Mouse (Mus musculus): ENCODE results near the gene Rac1. TPM values are rescaled to one million over a fixed set of nuclear protein-coding genes. Genes with fewer than 3 reads are reported as not detected.
A peak's percentile ranks its signal among the peaks of the same experiment; 100 is the strongest.

Rac1 gene
- total RNA-seq, 2 experiments from 2014 or later, result 393 to 396 TPM

DNA sequence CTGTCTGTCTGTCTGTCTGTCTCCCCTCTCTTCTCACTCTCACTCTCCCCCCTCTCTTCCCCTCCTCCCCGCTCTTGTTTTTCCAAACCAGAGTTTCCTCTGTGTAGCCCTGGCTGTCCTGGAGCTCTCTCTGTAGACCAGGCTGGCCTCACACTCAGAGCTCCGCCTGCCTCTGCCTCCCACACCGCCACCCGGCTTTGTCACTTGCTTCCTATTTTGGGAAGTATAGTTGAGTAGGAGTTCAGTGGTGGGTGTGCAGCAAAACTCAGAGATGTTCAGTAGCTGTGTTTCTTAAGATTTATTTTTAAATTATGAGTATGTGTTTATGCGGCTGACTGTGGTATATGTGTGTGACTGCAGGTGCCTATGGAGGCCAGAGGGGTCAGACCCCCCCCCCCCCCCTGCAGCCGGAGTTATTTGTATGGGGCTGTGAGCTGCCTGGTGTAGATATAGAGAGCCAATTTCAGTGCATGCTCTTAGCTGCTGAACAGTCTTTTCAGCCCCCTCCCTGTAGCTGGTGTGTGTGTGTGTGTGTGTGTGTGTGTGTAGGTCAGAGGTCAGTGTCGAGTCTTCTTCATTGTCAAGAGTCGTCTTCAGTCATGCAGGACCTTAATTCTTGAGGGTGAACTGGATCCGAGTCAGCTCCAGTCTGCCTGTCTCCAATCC is 55.8 kb downstream of the Rac1 start:
- Histone ChIP-seq H3K27ac (no peak overlapping the region; the same call in 1 of the 2 replicates), H3K4me3 (no peak overlapping the region)
- no peak for TF ChIP-seq CTCF (conservative IDR thresholded peaks at IDR 0.05)
- peak; percentile 62 for DNase-seq (ENCODE audit: low spot score in 2 of 2)

DNA sequence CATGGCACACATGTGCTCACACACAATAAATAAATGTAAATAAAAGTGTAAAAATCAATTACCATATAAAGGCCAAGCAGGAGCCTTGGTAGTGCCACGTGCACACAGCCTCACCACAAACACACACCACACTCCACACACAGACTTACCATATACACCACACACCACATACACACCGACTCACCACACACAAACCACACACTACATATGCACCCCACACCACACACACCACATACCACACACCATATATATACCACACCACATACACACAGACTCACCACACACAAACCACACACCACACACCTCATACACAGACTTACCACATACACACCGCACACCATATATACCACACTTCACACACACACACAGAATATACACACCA is 56.7 kb downstream of the Rac1 start:
- no peak for DNase-seq (ENCODE audit: low spot score in 2 of 2)
- TF ChIP-seq CTCF (conservative IDR thresholded peaks at IDR 0.05), result no peak
- peak overlapping the region; percentile 65 for H3K27ac ChIP-seq
- H3K4me3 ChIP-seq, result no peak overlapping the region

DNA sequence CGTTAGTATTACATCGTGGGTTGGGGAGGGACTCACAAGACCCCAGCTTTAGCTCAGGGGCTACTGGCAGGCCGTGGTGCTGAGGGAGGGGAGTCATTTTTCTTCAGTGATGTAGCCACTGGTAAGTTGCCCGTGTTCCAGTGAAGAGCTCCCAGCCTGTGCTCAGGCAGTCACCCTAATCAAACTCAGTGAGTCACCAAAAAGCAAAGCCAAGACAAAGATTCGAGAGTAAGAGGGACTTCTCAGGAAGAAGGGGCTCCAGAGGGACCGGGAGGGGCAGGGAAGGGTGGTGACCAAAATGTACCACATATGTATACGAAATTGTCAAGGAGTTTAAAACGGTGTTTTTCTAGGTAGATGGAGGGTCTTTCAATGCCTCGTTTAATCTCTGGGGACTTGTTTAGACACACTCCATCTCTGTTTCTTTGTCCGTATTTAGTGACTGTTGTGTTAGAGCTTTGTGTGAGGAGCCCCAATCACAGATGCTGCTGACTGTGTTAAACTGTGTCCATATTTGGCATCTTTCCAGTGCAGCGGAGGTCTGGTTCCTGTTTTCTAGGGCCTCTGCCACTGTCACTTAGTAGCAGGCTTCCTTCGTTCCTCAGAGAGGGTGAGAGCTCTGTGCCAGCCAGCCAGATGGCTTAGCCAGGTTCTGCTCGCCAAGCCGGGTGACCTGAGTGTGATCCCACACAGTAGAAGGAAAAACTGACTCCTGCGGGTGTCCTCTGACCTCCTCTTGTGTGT is 57.2 kb downstream of the Rac1 start:
- no peak for TF ChIP-seq CTCF (conservative IDR thresholded peaks at IDR 0.05)
- peak overlapping the region; percentile 65 for H3K27ac ChIP-seq
- no peak overlapping the region for H3K4me3 ChIP-seq
- no peak for DNase-seq (ENCODE audit: low spot score in 2 of 2)

DNA sequence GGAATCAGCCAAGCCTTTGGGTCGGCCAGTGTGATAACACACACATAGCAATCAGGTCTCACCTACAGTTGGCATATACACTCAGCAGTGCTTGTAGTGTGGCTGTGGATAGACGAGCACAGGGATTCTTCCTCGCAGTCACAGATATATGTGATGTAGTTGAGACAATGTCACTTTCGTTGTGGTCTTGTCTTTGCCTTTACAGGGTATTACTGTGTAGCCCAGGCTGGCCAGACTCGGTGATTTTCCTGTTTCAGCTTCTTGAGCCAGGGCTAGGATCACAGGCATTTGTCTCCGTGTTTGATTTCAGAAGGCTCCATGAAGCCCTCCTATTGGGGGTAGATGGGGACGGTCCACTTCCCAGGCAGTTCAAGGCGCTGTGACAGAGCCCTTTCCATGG is 58.2 kb downstream of the Rac1 start:
- no peak overlapping the region for H3K4me3 ChIP-seq
- no peak overlapping the region for H3K27ac ChIP-seq
- TF ChIP-seq CTCF (conservative IDR thresholded peaks at IDR 0.05), result no peak
- no peak for DNase-seq (ENCODE audit: low spot score in 2 of 2)

DNA sequence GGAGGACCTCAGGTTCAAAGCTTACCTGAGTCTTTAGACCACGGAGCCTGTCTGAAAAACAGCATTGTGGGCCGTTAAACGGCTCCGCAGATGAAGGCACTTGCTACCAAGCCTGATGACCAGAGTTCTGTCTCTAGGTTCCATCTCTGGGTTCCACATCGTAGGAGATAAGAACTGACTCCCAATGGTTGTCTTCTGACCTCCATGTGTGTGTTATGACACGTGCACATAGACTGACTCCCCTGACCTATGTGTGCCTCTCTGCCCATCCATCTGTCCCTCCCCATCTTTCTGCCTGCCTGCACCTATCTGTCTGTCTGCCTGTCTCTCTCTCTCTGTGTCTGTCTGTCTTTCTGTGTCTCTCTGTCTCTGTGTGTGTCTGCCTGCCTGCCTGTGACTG is 59.9 kb downstream of the Rac1 start:
- Histone ChIP-seq H3K27ac (no peak overlapping the region), H3K4me3 (no peak overlapping the region)
- DNase-seq (ENCODE audit: low spot score in 2 of 2), result no peak
- no peak for TF ChIP-seq CTCF (conservative IDR thresholded peaks at IDR 0.05)

DNA sequence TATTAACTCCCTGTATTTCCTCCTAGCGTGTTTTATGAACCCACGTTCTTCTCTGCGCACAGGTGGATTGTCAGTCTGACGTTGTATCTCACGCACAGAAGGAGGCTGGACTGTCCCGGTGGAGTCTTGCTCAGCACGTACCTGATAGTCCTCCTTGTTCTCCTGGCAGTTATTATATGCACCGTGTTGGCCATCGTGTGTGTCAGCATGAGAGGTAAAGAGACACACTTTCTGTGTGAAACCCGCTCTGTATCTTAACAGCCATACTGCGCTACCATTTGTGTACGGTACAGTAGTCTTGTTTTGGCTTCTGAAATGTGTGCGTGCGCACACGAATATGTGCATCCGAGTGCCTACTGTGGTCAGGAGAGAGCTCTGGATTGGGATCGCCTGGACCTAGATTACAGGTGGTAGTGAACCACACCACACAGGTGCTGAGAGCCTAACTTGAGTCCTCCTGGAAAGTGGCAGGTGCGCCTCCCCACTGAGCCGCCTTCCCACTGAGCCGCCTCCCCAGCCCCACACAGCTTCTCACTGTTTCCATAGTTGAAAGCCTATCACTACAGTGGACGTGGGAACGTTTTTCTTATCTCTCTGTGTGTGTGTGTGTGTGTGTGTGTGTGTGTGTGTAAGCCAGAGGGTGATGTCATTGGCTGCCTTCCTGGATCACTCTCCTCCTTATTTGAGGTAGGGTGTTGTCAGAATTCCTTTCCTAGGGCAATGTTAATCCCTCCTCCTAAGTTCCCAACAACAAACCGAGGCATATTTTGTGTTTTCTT is 60.8 kb downstream of the Rac1 start:
- no peak overlapping the region for H3K27ac ChIP-seq
- no peak overlapping the region for H3K4me3 ChIP-seq
- no peak for TF ChIP-seq CTCF (conservative IDR thresholded peaks at IDR 0.05)
- no peak for DNase-seq (ENCODE audit: low spot score in 2 of 2)

DNA sequence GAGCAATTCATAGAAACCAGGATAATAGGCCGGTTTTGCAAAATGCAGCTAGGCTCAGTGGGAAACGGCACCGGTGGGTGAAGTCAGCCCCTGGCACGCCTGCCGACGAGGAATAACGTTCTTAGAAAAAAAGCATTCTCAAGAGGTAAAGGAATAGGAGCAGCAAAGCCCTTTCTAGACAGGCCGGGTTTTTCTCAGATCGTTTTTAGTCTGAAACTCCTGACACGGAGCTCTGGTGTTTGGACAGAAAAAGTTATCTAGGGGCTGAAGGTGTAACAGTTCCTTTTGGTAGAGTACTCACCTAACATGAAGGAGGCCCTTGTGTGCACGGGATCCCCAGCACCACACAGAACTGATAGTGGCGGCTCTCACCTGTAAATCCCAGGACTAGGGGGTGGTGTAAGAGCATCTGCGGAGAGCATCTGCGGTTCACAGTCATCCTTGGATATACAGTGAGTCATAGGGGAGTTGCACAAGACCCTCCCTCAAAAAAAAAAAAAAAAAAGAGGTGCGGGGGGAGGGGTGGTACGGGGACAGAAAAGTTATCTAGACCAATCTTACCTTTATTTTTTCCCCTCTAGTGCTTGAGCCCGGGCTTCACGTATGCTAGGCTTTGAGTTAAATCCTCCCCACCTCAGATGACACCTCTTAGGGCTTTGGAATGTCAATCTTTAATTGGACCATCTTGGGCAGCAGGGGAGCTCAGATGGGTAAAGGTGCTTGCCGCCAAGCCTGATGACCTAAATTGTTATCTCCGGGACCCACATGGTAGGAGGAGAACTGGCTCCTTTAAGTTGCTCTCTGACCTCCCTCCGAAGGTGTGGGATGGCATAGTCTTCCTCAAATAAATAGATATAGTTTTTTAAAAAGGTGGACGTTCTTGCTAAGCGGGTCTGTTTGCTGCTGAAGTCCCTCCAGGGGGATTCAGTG is 62.4 kb downstream of the Rac1 start:
- no peak for TF ChIP-seq CTCF (conservative IDR thresholded peaks at IDR 0.05)
- Histone ChIP-seq H3K27ac (peak overlapping the region; percentile 93), H3K4me3 (peak overlapping the region; percentile 69)
- no peak for DNase-seq (ENCODE audit: low spot score in 2 of 2)

DNA sequence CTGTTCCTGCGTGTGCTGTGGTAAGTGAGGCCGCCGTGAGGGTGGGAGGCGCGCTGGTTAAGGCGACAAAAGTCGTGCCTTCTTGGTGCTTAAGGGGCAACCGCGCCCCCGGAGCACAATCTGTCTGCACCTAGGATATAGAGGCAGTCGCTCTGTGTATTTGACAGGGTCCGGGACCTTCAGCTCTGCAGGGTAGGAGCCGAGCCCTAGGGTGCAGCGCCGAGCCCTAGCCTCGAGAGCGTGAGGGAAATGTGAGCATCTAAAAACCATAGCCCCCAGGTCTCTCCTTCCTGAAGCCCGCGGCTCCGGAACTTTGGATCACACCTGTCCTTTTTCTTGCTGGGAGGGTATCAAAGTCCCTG is 63.1 kb downstream of the Rac1 start:
- peak overlapping the region; percentile 93 for H3K27ac ChIP-seq
- DNase-seq (ENCODE audit: low spot score in 2 of 2), result no peak
- no peak for TF ChIP-seq CTCF (conservative IDR thresholded peaks at IDR 0.05)
- peak overlapping the region; percentile 69 for H3K4me3 ChIP-seq

DNA sequence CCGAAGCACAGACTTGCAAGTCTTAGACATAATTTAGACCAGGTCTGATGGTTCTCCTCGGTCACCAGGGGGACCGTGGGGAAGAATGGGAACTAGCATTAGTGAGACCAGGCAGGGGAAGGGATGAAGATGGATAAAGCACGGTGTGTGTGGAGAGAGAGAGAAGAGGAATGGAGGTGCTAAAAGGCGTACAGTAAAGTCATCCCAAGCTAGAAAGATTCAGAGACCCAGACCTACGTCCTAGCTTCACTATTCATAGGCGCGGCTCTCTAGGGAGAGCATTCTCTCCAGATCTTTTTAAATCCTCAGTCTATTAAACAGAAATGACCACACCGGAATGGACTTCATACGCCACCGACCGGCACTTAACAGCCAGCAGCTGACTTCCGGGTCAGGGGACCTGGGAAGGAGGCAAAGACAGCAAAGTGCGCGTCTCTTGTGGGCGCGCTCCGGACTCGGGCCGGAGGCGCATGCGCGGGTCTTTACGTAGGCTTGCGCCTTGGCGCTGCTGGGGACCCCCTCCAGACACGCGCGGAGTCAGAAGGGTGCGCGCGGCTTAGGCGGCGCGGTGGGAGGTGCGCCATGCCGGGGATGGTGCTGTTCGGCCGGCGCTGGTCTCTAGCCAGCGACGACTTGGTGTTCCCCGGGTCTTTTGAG is 63.6 kb downstream of the Rac1 start, which contains the start of gene Daglb:
TSS of gene Daglb (plus strand) at position 485 of the 657 bp plus-strand sequence.
- peak; percentile 88 to 91 for DNase-seq (ENCODE audit: low spot score in 2 of 2)
- Histone ChIP-seq H3K4me3 (peak within 1 kb of the TSS; percentile 69), H3K27ac (peak within 1 kb of the TSS; percentile 93)
- TF ChIP-seq CTCF (conservative IDR thresholded peaks at IDR 0.05), result 0 out of 2 replicates have a peak, but pooled peaks have one; percentile 11

DNA sequence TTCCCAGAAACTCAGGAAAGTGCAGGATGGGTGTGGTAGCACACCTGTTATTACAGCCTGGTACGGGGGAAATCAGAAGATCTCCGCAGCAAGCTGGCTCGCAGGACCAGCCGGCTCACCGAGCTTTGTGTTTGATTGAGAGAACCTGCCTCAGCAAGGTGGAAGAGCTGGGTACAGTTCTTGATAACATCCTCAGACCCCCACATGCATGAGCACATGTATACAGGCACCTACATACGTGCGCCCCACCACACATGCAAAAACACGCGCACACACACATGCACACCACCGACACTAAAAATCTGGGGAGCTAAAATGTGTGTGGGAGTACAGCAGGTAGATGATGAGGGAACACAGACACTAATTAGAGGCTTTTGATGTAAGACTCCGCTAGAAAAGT is 64.2 kb downstream of the Rac1 start:
- DNase-seq (ENCODE audit: low spot score in 2 of 2), result no peak
- Histone ChIP-seq H3K4me3 (peak overlapping the region; percentile 69), H3K27ac (peak overlapping the region; percentile 93)
- TF ChIP-seq CTCF (conservative IDR thresholded peaks at IDR 0.05), result no peak

Other genes with a start within 250 kb of the Rac1 start
- gene Zfp853, start 234.4 kb downstream of the Rac1 start, total RNA-seq (2021), result 1 to 10 TPM; 3.5 to 4.8 TPM
- gene E130309D02Rik, start 212.7 kb downstream of the Rac1 start, total RNA-seq (2021), result 10 to 100 TPM; 24.8 to 25.0 TPM
- gene Zdhhc4, start 198.8 kb downstream of the Rac1 start, total RNA-seq (2021), result 10 to 100 TPM; 50.1 to 56.3 TPM
- 1 to 10 TPM; 1.2 to 2.2 TPM for gene Grid2ip, start 170.7 kb downstream of the Rac1 start, total RNA-seq (2021)
- 10 to 100 TPM; 34.3 to 36.2 TPM for gene Kdelr2, start 124.2 kb downstream of the Rac1 start, total RNA-seq (2021)
- gene Daglb, start 63.5 kb downstream of the Rac1 start, total RNA-seq (2021), result 10 to 100 TPM; 27.7 to 32.1 TPM
- gene Cyth3, start 94.4 kb upstream of the Rac1 start, total RNA-seq (2021), result 10 to 100 TPM; 43.7 to 46.1 TPM
- gene Usp42, start 204.2 kb upstream of the Rac1 start, total RNA-seq (2021), result 10 to 100 TPM; 20.2 to 20.8 TPM